Mouse (Mus musculus): ENCODE measurements around the gene Gspt2.
"Not testable (repeated sequence)": the region's sequence is repeated elsewhere in the genome, so short reads cannot be mapped to it uniquely, and the experiment has no call there.

Gspt2 gene

GRCm38 (mm10) chrX:94635961-94636563 is at the start of gene Gspt2:
Gspt2 (plus strand) TSS chrX:94636069.
- DNase-seq (ENCODE audit: low read depth, low spot score) = peak; percentile 46

- DNase-seq (ENCODE audit: low read depth, low spot score) = peak; percentile 7
These were observed 10.8 kb upstream of the Gspt2 start for GRCm38 (mm10) chrX:94624835-94625803.

DNA sequence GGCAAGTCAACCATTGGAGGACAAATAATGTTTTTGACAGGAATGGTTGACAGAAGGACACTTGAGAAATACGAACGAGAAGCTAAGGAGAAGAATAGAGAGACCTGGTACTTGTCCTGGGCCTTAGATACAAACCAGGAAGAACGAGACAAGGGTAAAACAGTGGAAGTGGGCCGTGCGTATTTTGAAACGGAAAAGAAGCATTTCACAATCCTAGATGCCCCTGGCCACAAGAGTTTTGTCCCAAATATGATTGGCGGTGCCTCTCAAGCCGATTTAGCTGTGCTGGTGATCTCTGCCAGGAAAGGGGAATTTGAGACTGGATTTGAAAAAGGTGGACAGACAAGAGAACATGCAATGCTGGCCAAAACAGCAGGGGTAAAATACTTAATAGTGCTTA is 1.0 kb downstream of the Gspt2 start:
- no peak for DNase-seq (ENCODE audit: low read depth, low spot score)

DNA sequence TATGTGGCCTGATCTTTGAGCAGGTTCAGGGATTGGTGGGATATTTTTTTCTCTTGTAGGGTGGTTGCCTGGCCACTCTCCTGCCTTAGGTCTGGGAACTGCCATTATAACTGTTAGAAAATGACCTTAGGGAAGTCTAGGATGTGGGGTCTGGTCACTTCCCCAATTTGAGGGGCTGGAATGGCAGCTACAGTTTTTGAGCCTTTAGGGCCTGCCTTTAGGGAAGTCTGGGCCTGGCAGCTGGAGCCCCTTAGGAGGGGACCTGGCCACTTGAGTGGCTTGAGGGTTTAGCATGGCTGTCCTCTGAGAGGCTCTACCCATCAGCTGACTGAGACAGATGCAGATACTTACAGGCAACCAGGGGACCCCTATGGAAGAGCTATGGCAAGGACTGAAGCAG is 12.7 kb downstream of the Gspt2 start:
- no peak for DNase-seq (ENCODE audit: low read depth, low spot score)

DNA sequence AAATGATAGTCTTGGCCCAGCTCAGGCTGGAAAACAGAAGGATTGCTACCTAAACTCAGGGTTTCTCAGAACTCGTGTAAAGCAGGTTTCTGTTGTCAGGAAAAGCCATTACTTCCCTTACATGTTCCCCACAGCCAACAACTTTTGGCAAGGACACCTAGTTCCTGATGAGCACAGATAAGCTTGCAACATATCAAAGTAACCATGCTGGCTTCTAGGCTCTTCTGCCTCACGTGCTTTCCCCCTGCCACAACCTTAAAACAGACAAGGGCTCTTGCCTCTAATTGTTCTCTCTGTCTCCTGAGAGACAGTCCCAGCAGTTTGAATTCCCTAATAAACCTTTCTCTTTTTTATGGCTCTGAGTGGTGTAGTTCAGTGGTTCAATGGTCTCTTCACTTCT is 21.9 kb downstream of the Gspt2 start:
- no peak for DNase-seq (ENCODE audit: low read depth, low spot score)

GRCm38 (mm10) chrX:94670814-94671213 is 34.9 kb downstream of the Gspt2 start:
- no peak for DNase-seq (ENCODE audit: low read depth, low spot score)

DNA sequence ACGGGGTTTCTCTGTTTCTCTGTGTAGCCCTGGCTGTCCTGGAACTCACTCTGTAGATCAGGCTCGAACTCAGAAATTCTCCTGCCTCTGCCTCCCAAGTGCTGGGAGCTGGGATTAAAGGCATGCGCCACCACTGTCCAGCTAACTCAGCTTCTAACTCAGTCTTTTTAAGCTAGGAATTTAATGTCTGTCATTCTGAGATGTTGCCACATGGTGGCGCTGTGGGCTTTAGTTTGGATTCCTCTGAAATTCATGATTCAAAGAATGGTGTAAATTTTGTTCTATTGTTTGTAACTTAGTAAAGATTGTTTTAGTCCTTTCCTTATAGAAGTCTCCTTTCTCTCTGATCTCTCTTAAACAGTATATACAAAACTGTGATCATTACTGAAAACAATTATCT is 39.1 kb downstream of the Gspt2 start:
- no peak for DNase-seq (ENCODE audit: low read depth, low spot score)

GRCm38 (mm10) chrX:94681581-94681980 is 45.7 kb downstream of the Gspt2 start:
- not testable (repeated sequence) for DNase-seq (ENCODE audit: low read depth, low spot score)

DNA sequence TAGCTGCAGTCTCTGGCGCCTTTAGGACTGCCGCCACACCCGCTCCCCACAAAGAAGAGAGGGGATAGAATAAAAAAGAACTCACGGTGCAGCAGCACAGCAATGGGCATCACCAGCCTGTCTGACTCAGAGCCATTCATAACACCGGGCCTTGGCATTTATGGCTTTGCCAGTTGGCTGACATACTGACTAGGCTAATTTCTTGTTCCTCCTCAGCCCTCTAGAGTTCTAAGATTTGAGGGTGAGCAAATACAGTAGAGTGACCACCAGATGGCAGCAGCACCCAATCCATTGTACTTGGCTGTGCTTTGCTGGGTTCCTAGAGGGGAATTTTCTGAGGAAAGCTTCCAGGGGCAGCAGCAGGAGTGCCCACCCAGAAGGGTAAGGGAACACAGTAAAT is 53.7 kb downstream of the Gspt2 start:
- not testable (repeated sequence) for DNase-seq (ENCODE audit: low read depth, low spot score)
